Mouse (Mus musculus) right cerebral cortex, postnatal 10 days (tissue): ENCODE results near the gene Mme.

Experiments used
- DNase-seq, 2 experiments: peaks; one replicate each; pipeline ENCODE4 v3.0.0; 2021; ENCODE audit warnings: low spot score in 2 of 2

The Mme gene

DNA sequence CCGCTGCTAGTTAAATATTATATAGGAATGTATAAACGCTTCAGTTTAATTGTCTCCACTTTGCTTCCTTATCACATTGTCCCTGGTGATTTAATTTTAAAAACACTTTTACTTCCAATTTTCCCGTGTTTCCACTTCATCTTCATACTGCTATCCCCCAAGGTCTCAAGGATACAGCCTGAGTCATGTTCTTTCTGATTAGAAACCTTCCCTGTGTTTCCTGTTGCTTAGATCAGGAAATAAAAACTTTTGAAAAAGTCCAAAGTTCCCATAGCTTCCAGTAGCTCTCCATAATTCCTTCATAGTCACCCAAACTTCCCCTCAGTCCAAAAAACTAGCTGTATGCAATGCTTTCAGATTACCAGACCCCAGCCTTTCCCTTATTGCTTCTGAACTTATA lies 109.4 kb downstream of the Mme start:
- no peak for DNase-seq

- DNase-seq, result no peak
Measured at GRCm38 (mm10) chr3:63351680-63352260, 110.4 kb downstream of the Mme start.

GRCm38 (mm10) chr3:63359512-63359911 lies 118.2 kb downstream of the Mme start:
- no peak for DNase-seq

GRCm38 (mm10) chr3:63384989-63385388 lies 143.7 kb downstream of the Mme start:
- DNase-seq, result no peak

GRCm38 (mm10) chr3:63390774-63391173 lies 149.4 kb downstream of the Mme start:
- no peak for DNase-seq

DNA sequence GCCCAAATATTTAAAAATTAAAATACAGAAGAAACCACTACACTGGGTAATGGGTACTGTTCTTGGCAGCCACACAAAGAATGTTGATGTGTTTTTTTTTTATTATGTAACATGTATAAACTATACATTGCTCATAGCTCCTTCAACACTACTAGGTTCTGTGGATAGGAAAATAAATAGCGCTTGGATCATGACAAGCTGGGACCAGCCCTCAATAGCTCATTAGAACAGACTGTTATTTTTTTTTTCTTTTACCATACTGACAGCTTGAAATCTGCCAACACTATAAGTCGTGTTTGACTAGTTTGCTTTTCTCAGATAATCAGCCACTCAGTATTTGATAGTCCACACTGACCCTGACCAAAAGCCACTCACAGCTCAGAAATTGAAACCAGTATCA lies 150.0 kb downstream of the Mme start:
- no peak for DNase-seq

- no peak for DNase-seq
Measured at GRCm38 (mm10) chr3:63394424-63394941, 153.1 kb downstream of the Mme start.

GRCm38 (mm10) chr3:63398171-63398570 lies 156.8 kb downstream of the Mme start:
- no peak for DNase-seq

GRCm38 (mm10) chr3:63406438-63406837 lies 165.1 kb downstream of the Mme start:
- DNase-seq, result no peak

DNA sequence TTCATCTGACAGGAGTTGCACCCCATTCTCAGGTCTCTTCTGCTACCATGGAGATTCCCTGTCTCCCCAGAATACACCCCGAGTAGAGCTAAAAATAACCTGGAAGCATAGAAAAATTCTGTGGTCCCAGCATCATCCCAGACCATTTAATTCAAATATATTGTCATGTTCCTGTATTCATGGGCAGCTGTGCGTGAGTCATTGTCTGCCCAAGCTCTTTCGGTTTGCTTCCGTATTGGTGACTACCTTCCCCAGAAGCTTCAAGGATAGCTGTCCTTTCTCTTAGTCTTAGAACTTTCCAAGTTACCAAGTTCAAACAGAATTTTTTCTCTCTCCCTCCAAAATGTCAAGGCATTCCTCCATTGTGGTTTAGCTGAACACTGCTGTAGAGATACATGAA lies 169.7 kb downstream of the Mme start:
- DNase-seq, result no peak

GRCm38 (mm10) chr3:63412220-63412937 lies 171.0 kb downstream of the Mme start:
- DNase-seq, result no peak

- no peak for DNase-seq
Measured at GRCm38 (mm10) chr3:63413046-63413911, 171.9 kb downstream of the Mme start.

- DNase-seq, result no peak
Measured at GRCm38 (mm10) chr3:63417284-63417683, 175.9 kb downstream of the Mme start.

DNA sequence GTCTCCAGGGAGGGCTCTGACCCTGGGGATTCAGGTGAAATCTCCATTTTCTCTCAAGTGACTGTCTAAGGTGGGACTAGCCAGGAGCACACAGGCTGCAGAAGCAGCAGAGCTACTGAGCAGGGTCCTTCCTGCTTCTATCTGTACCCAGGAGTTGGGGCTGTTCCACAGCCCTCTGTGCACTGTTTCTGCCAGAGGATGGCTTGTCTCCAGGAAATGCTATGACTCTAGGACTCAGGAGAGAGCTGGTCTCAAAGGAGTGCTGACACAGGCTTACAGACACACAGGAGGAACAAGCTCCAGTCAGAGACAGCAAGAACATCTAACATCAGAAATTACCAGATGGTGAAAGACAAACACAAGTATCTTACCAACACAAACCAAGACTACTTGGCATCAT lies 176.4 kb downstream of the Mme start:
- DNase-seq, result no peak

- no peak for DNase-seq
Measured at GRCm38 (mm10) chr3:63423552-63423951, 182.2 kb downstream of the Mme start.
